Mouse (Mus musculus) lung, postnatal 36 days (tissue): ENCODE measurements at regions not wholly inside any gene's neighbourhood (a gene's known extent, or its start where the extent isn't known, plus 50 kb on each side); places are given as distances from the start of the nearest gene placed in this dataset.

Source experiments
- DNase-seq: peaks from one replicate; pipeline ENCODE4 v3.0.0; 2022; ENCODE audit warnings: mixed read lengths

- DNase-seq = peak; percentile 35
Measured at GRCm38 (mm10) chr16:74739194-74740135, 327.8 kb upstream of the Robo2 start.

- DNase-seq = no peak
Measured at GRCm38 (mm10) chr16:74732940-74733776, 321.5 kb upstream of the Robo2 start.

DNA sequence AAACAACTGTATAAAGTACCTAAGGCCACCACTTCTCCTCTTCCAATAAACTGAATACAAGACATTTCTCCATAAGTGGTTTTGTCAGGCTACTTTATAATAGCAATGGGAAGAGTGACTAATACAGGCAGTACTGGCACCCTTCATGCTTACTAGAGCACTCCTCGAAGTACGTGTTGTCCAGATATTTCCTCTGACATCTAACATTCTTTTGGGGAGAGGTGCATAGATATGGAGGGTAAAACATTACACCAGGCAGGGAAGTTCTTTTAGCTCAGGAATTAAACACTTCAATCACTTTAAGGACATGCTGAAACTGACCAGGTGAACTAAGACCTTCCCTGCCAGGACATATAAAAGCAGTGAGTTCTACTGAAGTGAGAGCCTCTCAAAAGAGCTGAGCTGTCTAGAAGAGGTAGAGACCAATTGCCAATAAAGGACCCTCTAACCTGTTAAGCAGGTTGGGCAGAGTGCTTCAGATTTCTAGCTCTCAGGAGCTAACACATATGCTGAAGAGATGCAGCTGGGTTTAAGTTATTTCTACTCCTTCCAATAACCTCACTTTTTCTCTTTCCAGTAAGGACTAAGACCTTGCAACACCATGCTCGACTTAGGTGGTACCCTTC is 318.7 kb upstream of the Robo2 start:
- peak; percentile 4 for DNase-seq

GRCm38 (mm10) chr16:74723217-74723616 is 311.6 kb upstream of the Robo2 start:
- DNase-seq = no peak

DNA sequence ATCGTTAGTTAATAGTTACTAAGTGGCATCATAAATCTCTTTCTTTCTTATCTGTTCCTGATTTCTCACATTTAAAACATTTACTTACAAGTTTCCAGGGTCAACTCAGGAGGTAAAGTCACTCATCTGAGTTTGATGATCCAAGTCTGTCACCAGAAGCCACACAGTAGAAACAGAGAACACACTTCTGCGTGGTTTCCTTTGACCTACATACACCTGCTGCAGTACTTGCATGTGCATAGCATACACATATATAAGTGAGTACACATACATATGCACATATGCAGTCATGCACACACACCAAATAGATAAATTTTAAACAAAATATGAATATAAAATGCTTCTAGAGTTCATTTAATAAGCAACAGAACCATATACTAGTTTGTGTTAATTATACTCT is 306.5 kb upstream of the Robo2 start:
- no peak for DNase-seq

DNA sequence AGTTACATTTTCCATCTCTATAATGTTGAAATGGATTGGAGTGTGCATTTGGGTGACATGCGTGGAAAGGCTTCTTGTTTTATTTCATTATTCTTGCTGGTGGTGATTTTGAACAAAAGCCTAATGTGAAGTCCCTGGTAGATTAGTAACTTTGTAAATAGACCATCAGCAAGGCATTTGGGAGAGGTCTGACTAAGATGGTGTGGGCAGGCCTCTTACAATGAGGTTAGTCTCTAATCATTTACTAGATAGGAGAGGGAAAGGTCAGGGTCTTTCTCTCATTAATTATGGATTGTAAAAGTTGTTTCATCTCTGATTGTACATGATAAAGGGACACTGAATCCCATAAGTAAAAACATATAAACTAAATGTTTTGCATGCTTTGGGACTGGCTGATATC is 306.0 kb upstream of the Robo2 start:
- DNase-seq = no peak

- no peak for DNase-seq
Measured at GRCm38 (mm10) chr16:74714950-74715349, 303.3 kb upstream of the Robo2 start.

DNA sequence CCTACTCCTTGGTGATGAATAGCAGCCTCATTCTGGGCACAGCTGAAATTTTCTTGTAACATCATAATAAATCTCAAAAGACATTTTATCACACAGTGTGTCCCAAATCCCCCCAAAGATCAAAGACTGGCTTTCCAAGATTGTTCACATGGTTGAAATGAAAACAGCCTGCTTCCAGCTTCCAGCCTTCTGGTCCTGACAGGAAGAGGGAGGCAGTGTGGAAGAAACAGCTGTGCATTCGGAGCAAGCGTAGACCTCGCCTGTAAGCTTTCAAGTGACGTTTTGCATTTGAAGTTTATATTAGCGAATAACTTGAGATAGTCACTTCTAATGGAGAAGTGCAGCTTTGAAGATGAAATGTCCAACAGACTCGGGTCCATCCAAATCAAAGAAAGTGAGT is 300.9 kb upstream of the Robo2 start:
- DNase-seq = no peak

DNA sequence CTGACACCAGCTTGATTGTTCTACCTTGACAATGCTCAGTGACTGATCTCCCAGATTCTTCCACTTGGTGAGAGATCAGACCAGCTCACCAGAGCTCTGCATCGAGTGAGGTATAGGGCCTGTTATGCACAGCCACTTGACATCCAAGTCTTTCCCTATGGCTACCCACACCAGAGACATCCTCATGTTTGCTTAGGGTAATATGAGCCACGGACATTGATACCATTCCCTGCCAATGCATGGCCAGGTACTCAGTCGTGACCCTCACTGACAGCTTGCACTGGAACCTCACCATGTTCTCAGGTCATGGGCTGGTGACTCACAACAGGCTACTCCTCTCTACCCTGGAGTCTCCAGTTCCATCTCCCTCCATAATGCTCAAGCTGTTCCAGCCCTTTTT is 290.4 kb upstream of the Robo2 start:
- DNase-seq = no peak

DNA sequence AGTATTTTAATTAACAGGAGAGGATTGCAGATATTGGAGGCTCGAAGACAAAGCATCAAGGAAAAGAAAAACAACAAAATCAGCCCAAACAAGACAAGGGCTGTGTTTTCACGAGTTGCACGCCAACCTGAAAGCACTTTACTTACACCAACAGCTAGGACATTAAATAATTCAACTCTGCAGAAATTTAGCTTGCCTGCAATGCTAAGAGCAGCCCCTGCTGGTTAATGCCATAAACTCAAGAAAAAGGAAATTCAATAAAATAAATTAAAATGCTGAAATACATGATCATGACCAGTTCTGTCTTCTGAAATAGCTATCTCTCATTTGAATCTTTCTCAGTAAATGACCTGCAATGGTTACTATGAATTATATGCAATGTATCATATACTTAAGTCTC is 271.7 kb upstream of the Robo2 start:
- peak; percentile 4 for DNase-seq

DNA sequence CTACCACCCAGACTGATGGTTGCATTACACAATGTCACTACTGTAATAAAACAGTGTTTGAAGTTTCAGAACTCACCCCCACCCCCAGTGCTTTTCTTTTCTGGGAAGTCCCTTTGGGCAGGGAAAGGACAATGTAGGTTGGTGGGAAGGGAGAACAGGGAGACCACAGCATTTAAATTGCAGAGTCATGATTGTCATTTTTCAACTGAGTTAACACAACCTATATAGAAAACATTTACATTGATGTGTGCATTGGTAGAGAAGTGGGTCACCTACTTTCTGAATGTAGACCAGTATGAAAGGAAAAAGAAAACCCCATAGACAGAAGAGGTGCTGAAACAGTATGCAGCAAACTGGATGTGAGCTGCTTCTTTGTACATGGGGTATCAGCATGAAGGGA is 264.0 kb upstream of the Robo2 start:
- no peak for DNase-seq

DNA sequence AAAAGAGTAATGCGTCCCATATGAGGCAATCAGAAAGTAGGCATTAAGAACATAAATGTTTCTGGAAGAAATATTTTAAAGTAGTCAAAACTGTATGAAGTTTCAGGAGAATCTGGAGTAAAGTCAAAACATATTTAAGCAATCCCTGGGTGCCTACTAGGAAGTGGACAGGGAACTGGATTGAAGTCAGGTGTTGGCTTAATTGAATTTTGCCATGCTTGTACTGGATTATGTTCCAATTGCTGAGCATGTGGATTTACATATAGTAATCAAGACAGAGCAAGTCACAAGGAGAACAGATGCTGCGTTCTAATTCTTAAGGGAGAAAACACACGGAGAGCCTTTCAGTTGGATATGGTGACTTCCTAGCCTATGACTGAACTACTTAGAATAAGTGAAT is 259.8 kb upstream of the Robo2 start:
- no peak for DNase-seq

DNA sequence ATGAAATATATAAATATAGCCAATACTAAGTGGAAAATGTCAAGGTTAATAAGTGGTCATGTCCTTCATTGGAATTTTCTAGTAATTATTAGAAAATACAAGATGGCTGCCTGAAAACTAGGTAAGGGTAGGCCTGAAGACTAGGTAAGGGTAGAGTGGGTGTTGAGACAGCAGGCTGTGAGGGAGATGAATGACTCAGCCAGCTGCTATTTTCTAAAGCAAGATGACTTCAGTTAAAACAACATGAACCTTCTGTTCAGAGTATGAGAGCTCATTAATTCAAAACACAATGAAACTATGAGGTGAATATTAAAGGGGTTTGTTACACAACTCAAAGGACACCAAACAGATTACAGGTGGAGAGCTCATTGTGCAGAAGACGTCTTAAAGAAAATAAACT is 252.7 kb upstream of the Robo2 start:
- DNase-seq = no peak

- DNase-seq = no peak
Measured at GRCm38 (mm10) chr16:74651244-74651643, 239.6 kb upstream of the Robo2 start.

DNA sequence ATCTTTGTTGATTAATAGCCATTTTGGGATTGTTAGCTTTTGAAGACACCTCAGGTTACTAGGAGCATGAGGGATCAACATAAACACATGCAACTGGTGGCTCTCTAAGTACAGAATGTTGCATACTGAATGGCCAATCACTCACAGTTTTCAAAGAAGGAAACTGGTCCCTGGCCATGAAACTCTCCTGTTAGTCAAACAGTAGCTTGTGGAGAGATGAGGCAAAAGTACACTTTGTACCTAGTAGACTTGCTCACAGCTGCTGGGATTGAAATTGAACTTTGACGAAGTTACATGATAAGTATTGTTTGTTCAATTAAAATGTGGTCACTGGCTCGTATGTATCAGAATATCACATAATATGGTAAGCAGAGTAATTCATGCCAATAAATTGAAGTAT is 237.6 kb upstream of the Robo2 start:
- no peak for DNase-seq

- peak; percentile 34 for DNase-seq
Measured at GRCm38 (mm10) chr16:74648384-74648783, 236.8 kb upstream of the Robo2 start.

- no peak for DNase-seq
Measured at GRCm38 (mm10) chr16:74644750-74645366, 233.2 kb upstream of the Robo2 start.

- no peak for DNase-seq
Measured at GRCm38 (mm10) chr16:74639805-74640204, 228.2 kb upstream of the Robo2 start.

DNA sequence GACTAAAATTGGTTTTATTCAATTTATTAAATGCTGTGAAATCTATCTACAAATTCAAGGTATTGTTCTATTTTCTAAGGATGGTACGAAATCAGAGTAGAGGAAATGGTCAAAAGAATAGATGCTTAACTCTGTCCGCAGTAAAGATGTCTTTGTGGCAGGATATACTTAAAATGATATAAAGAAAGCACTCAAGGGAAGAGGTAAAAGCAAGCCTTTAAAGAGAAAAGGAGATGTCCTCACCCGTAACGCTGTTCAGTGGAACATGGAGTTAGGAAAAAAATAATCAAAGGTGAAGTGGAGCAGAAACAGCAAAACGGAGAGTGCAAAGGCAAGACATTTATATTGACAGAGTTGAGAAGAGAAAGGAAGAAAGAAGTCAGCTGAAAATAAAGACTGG is 226.0 kb upstream of the Robo2 start:
- no peak for DNase-seq

GRCm38 (mm10) chr16:74625783-74626182 is 214.2 kb upstream of the Robo2 start:
- no peak for DNase-seq

DNA sequence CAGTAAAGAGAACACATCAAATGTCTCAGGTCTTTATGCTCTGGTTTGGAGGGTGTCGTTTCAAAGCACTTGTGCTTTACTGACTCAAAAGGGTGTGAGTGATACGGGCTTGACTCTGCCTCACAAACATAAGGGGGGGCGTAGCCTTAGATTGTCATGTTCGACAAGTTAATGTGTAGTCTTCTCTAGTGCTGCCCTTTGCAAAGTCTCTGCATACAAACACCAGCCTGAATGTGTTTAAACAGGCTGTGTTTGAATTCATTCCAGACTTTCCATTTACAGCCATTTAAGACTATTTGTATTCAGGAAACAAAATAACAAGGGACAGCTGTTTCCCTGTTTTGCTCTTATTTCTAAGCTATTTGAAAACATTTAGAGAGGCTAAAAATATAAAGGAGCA is 200.4 kb upstream of the Robo2 start:
- DNase-seq = no peak

DNA sequence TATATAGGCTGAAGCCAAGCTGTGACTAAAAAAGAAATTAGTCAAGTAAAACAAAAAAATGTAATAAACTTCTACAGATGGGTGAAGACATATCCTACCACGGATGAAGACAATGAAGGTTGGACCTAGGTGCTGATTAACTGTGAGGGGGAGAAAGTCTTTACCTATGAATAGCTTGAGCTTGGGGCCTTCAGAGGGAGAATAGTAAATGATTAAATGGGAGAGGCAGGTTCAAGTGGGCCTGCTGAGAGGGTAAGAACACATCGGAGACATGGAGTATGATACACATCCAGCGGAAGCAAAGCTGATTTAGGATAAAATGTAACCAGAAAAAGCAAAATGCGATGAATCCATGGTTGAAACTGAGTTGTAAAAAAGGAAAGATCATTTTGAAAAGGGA is 197.9 kb upstream of the Robo2 start:
- DNase-seq = no peak

- DNase-seq = no peak
Measured at GRCm38 (mm10) chr16:74598361-74598760, 186.7 kb upstream of the Robo2 start.
